Mouse (Mus musculus) stomach, postnatal 0 days (tissue): ENCODE measurements around the gene Akap13.
A peak's percentile ranks its signal among the peaks of the same experiment; 100 is the strongest.

ENCODE experiments used
- CTCF ChIP-seq: IDR thresholded peaks from 2 replicates; pipeline ENCODE4 v1.5.1; 2016; ENCODE audit warnings: antibody characterized with exemption, low read depth, mild to moderate bottlenecking, moderate library complexity
- EP300 ChIP-seq: optimal IDR thresholded peaks from 2 replicates; pipeline ENCODE3; 2016; ENCODE audit warnings: antibody characterized with exemption

GRCm38 (mm10) chr7:75575800-75576585, 120.7 kb downstream of the Akap13 start:
- TF ChIP-seq CTCF (no peak), EP300 (peak; percentile 4)
